Mouse (Mus musculus) liver, embryonic 13.5 days (tissue): Measurements from ENCODE around the gene Vapa. TPM values are rescaled to one million over a fixed set of nuclear protein-coding genes. Genes with fewer than 3 reads are reported as not detected.
"Not testable (repeated sequence)": the region's sequence is repeated elsewhere in the genome, so short reads cannot be mapped to it uniquely, and the experiment has no call there.

ENCODE experiments used
- ATAC-seq: fragments of 200-750 bp; cut with Nextera tagmentation; 2 replicates; pipeline ENCODE4 v1.8.0; 2017; ENCODE audit warnings: low read depth, mild to moderate bottlenecking, moderate number of reproducible peaks, moderate library complexity
- DNase-seq: peaks from one replicate; pipeline ENCODE4 v3.0.0; 2022
- H3K27ac ChIP-seq: fragments of 300-500 bp; sonication (generic); 2 replicates; pipeline ENCODE4 v1.5.1; 2015; ENCODE audit warnings: moderate library complexity, mild to moderate bottlenecking, inconsistent platforms
- H3K27me3 ChIP-seq: fragments of 300-500 bp; sonication (generic); 2 replicates; pipeline ENCODE4 v1.6.1; 2015; ENCODE audit warnings: mild to moderate bottlenecking, inconsistent platforms
- H3K36me3 ChIP-seq: fragments of 300-500 bp; sonication (generic); 2 replicates; pipeline ENCODE4 v1.6.1; 2015; ENCODE audit warnings: mild to moderate bottlenecking, inconsistent platforms
- H3K4me1 ChIP-seq: fragments of 300-500 bp; sonication (generic); replicated peaks from 2 replicates; pipeline ENCODE4 v1.6.1; 2015; ENCODE audit warnings: inconsistent platforms
- H3K4me2 ChIP-seq: fragments of 300-500 bp; sonication (generic); 2 replicates; pipeline ENCODE4 v1.6.1; 2015; ENCODE audit warnings: inconsistent platforms, mild to moderate bottlenecking, moderate library complexity
- H3K4me3 ChIP-seq: fragments of 300-500 bp; sonication (generic); replicated peaks from 2 replicates; pipeline ENCODE4 v1.5.1; 2015; ENCODE audit warnings: mild to moderate bottlenecking, inconsistent platforms
- H3K9ac ChIP-seq: fragments of 300-500 bp; sonication (generic); 2 replicates; pipeline ENCODE4 v1.6.1; 2015; ENCODE audit warnings: mild to moderate bottlenecking, inconsistent platforms
- H3K9me3 ChIP-seq: fragments of 300-500 bp; sonication (generic); replicated peaks from 2 replicates; pipeline ENCODE4 v1.6.1; 2016; ENCODE audit warnings: inconsistent platforms
- WGBS: fragments of 180-500 bp; shearing (Covaris S2); methylation state at CpG from one replicate; pipeline ENCODE4 v1.1.7; 2015; ENCODE audit not compliant: insufficient replicate concordance; 5-methylcytosine and 5-hydroxymethylcytosine counted together
- polyA plus RNA-seq: library from polyadenylated mRNA; unstranded; fragments of >200 nt; fragmentation: Nextera tagmentation; extraction: Ambion mirVana; gene quantifications from 2 replicates; pipeline ENCODE4 v1.2.1, GENCODE M21; 2015

Gene Vapa
- polyA plus RNA-seq, 1 experiment from 2014 or later, result 76.8 TPM

DNA sequence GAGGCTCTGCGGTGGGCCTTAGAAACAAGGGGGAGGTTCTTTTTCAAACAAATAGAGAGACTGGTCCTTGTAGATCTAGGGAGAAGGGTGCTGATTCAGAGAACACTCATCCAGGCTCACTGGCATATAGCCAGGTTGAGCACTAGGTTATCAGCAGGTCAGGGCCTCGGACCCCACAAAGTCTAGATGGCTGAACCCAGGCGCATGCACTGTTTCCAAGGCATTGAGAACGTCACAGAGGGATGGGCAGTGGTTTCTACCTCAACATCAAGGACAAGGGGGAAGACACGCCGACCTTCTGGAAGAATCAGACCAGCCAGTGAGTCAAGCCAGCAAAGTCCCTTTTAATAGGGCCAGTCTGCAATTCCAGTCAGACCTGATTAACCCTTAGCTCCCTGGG is 33.9 kb upstream of the Vapa start:
- no peak overlapping the region for H3K9ac ChIP-seq
- no peak overlapping the region for H3K4me2 ChIP-seq
- H3K27ac ChIP-seq, result no peak overlapping the region
- H3K27me3 ChIP-seq, result no peaks in the 10 kb centered on the region
- DNase-seq (no peak), ATAC-seq (no peak)
- WGBS, result 57% methylated on average over 6 of the region's 6 CpGs
- H3K4me1 ChIP-seq, result no peaks in the 10 kb centered on the region
- H3K36me3 ChIP-seq, result no peaks in the 10 kb centered on the region
- H3K9me3 ChIP-seq, result no peaks in the 10 kb centered on the region
- no peak overlapping the region for H3K4me3 ChIP-seq

DNA sequence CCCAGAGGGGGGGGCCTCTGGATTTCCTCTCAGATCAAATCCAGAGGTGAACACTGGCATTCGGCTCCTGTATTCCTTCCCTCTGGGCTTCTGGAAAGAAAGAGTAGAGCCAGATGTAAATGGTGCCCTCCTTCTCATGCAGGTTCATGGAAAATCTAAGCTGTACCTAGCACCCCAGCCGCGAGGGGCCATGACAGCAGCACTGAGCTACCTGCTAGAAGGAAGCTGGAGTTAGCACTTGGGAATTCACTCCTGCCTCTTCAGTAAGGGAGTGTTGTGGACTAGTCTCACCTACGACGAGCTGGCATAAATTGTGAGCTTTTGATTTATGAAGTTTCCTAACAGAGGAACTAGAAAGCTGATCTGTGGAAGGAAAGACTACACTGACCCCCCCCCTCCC is 30.2 kb upstream of the Vapa start:
- Histone ChIP-seq H3K4me2 (no peak overlapping the region), H3K27ac (no peak overlapping the region), H3K27me3 (no peaks in the 10 kb centered on the region; the same call in 1 of the 2 replicates), H3K9ac (no peak overlapping the region), H3K9me3 (no peaks in the 10 kb centered on the region), H3K36me3 (no peaks in the 10 kb centered on the region), H3K4me1 (no peaks in the 10 kb centered on the region), H3K4me3 (no peak overlapping the region)
- ATAC-seq (no peak), DNase-seq (no peak)
- 70% methylated on average over 5 of the region's 5 CpGs for WGBS

DNA sequence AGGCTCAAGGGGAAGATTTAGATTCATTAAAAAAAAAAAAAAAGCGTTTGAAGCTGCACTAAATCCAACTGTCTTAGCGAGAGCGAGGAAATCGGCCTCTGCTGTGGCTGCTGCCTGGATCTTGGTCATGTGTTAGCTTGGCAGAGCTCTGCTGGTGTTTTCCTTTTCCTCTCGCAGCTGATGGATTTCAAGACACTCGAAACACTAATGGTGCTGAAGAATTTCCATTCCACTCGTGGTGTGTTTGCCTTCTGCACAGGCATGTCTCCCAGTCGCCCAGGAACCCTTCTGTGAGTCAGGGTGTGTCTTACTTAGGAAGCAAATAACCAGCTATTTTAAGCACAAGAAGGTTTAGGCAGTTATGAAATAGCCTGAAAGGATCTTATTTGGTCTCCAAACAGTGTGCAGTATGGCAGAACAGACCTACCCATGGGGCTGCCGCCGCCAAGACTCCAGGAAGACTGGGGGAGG is 29.7 kb upstream of the Vapa start:
- no peaks in the 10 kb centered on the region for H3K9me3 ChIP-seq
- H3K4me1 ChIP-seq, result no peaks in the 10 kb centered on the region
- no peak for ATAC-seq
- DNase-seq, result no peak
- H3K27ac ChIP-seq, result no peak overlapping the region
- no peaks in the 10 kb centered on the region for H3K36me3 ChIP-seq
- 63% methylated on average over 10 of the region's 10 CpGs for WGBS
- H3K27me3 ChIP-seq, result no peaks in the 10 kb centered on the region; the same call in 1 of the 2 replicates
- H3K9ac ChIP-seq, result no peak overlapping the region
- H3K4me2 ChIP-seq, result no peak overlapping the region
- no peak overlapping the region for H3K4me3 ChIP-seq

DNA sequence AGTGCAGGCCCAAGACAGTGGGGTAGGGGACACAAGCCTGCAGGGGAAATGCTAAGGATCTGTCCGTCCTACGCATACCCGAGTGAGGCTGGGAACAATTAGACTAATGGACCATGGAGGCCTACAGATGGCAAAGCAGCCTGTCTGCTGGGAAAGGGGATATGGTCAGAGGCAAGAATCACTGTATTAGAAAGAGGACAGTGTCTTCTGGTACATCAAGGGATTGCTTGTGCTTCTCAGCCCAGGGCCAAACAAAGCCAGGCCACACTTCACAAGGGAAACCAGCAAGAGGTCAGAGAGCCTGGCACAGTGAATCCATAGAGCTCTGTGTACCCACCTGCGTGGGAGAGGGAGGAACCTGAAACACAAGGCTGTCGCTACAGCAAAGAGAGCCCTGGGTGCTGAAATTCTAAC is 29.2 kb upstream of the Vapa start:
- Histone ChIP-seq H3K27ac (no peak overlapping the region), H3K4me3 (no peak overlapping the region), H3K4me1 (no peaks in the 10 kb centered on the region), H3K4me2 (no peak overlapping the region), H3K36me3 (no peaks in the 10 kb centered on the region), H3K27me3 (no peaks in the 10 kb centered on the region; the same call in 1 of the 2 replicates), H3K9ac (no peak overlapping the region), H3K9me3 (no peaks in the 10 kb centered on the region)
- DNase-seq (no peak), ATAC-seq (no peak)
- 71% methylated on average over 5 of the region's 5 CpGs for WGBS

DNA sequence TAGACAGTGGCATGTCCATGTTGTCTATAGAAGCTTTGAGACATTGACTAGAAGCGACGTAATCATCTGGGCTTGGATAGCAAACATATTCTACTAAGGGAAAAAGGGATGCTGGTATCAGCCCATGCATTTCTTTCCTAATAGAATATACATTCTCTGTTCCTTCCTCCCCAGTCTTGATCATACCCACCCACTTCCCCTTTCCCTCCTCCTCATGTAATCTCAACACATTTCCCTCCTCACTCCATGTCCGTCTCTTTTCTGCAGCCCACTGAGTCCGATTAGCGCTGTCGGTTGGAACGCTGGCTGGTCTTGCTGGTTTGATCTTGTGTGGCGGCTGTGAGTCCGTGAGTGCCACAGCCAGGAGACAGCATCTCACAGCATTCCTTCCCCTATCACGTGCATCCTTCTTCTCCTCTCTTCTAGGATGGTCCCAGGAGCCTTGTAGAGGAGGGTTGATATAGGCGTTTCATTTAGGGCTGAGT is 28.4 kb upstream of the Vapa start, which contains the start of gene Txndc2:
TSS of gene Txndc2 (minus strand) at position 435 of the 485 bp plus-strand sequence.
- ATAC-seq (no peak), DNase-seq (no peak)
- no peak within 1 kb of the TSS for H3K27ac ChIP-seq
- H3K9ac ChIP-seq, result no peak within 1 kb of the TSS
- no peaks in the 10 kb centered on the region for H3K4me1 ChIP-seq
- 66% methylated on average over 11 of the region's 11 CpGs for WGBS
- no peak within 1 kb of the TSS for H3K4me2 ChIP-seq
- no peaks in the 10 kb centered on the region for H3K36me3 ChIP-seq
- no peak within 1 kb of the TSS for H3K4me3 ChIP-seq
- no peaks in the 10 kb centered on the region for H3K9me3 ChIP-seq
- H3K27me3 ChIP-seq, result no peaks in the 10 kb centered on the region; the same call in 1 of the 2 replicates

DNA sequence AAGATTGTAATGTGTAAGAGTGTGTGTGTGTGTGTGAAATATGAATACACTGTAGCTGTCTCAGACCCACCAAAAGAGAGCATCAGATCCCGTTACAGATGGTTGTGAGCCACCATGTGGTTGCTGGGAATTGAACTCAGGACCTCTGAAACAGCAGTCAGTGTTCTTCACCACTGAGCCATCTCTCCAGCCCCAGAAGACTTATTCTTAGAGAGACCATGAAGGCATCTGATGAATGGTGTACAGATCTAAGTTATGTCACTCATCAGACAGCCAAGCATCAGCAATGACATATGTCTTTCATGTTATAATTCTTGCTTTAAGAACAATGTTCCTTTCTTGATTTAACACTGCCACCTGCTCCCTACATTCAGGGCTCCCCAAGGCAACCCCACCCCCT is 25.8 kb upstream of the Vapa start:
- H3K4me1 ChIP-seq, result no peaks in the 10 kb centered on the region
- no peaks in the 10 kb centered on the region; the same call in 1 of the 2 replicates for H3K27me3 ChIP-seq
- H3K27ac ChIP-seq, result no peak overlapping the region
- no peak overlapping the region for H3K4me3 ChIP-seq
- H3K36me3 ChIP-seq, result no peaks in the 10 kb centered on the region
- 46% methylated on average over 1 of the region's 1 CpGs for WGBS
- no peak overlapping the region for H3K4me2 ChIP-seq
- ATAC-seq, result no peak
- no peaks in the 10 kb centered on the region for H3K9me3 ChIP-seq
- no peak overlapping the region for H3K9ac ChIP-seq
- DNase-seq, result no peak

DNA sequence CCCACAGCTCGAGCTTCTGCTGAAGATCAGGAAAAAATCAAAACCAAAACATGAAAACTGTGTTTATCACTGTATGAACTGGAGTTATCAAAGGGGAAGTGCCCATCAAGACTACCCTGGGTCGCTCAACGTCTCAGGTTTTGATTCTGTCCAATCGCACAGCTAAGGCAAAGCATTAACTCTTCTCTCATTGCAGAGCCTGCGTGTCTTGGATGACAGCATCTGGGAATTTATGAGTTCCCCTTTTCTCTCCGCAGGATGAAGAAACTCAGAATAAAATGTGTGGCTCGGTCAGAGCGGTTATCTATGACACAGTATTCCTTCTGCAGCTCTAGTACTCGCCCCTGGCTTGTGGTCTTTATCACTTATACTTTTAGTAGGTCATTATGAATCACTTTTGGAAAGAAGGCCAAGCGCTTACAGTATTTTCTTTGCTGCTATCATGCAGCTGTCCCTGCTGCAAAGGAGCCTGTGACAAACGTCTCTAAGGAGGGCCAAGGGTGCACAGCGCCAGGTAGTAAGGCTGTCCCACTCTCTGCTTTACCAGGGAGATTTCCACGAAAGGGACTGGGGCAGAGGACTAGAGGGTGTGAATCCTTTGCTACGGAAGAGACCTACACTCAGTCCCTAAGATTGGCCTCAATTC is 22.5 kb upstream of the Vapa start:
- no peak overlapping the region for H3K4me2 ChIP-seq
- no peak for ATAC-seq
- no peak overlapping the region for H3K4me3 ChIP-seq

DNA sequence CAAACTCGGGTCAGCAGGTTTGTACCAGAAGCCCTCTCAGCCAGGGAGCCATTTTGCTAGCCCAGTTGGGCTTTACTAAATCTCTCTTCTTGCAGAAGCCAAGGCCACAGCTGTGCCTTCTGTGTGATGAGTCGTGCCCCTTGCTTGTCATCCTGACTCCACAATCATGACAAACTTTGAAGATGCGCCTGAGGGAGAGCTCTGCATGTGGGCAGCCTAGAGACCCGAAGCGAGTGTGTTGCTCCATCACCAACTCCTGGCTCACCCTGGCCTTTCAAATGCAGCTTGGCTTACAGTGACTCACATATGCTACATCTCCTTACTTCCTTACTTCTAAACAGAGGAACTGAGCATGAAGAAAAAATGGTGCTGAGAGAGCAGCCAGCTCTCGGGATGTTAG is 16.6 kb upstream of the Vapa start:
- Histone ChIP-seq H3K36me3 (no peaks in the 10 kb centered on the region), H3K9ac (no peak overlapping the region), H3K9me3 (no peaks in the 10 kb centered on the region), H3K4me3 (no peak overlapping the region), H3K27ac (no peak overlapping the region; the same call in 1 of the 2 replicates), H3K27me3 (no peaks in the 10 kb centered on the region), H3K4me1 (no peaks in the 10 kb centered on the region), H3K4me2 (no peak overlapping the region)
- DNase-seq (no peak), ATAC-seq (no peak)
- 66% methylated on average over 6 of the region's 6 CpGs for WGBS

More for the DNA sequence above, 22.5 kb upstream of the Vapa start:
- H3K9ac ChIP-seq, result no peak overlapping the region
- no peaks in the 10 kb centered on the region for H3K36me3 ChIP-seq
- no peak overlapping the region for H3K27ac ChIP-seq
- DNase-seq, result no peak
- H3K27me3 ChIP-seq, result no peaks in the 10 kb centered on the region; the same call in 1 of the 2 replicates
- WGBS, result 22% methylated on average over 14 of the region's 14 CpGs
- no peaks in the 10 kb centered on the region for H3K9me3 ChIP-seq
- H3K4me1 ChIP-seq, result no peaks in the 10 kb centered on the region

DNA sequence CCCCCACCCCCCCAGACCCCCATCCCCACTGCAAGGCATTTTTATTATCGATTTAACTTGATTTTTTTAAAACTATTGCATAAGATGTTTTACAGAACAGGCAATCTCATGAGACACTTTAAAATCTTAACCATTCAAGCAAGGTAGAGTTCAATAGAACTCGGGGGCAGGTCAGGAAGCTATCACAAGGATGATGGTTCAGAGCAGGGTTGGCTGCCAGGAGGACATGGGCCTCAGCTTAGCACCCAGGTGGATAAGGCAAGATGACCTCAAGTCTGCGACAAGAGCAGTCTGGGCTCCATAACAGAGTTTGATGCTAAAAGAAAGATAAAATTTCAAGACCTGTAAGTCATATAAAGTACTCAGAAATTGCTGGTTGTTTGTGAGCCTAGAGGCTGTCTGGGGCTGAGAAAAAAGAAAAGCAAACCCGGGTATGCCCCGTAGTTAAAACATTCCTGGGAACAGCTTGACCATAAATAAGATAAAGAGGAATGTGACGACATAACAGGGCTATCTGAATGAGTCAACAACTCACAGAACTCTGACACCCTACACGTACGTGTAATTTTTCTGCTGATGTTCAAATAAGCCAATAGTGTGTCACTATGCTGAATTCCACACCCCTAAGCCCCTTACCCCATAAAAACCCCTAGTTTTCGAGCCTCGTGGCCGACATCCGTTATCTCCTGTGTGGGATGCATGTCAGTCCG is 15.6 kb upstream of the Vapa start:
- not testable (repeated sequence) for ATAC-seq, DNase-seq, H3K4me1 ChIP-seq, H3K9ac ChIP-seq, H3K27me3 ChIP-seq, H3K4me3 ChIP-seq, H3K27ac ChIP-seq, H3K36me3 ChIP-seq, H3K4me2 ChIP-seq, H3K9me3 ChIP-seq
- WGBS, result 55% methylated on average over 13 of the region's 13 CpGs

DNA sequence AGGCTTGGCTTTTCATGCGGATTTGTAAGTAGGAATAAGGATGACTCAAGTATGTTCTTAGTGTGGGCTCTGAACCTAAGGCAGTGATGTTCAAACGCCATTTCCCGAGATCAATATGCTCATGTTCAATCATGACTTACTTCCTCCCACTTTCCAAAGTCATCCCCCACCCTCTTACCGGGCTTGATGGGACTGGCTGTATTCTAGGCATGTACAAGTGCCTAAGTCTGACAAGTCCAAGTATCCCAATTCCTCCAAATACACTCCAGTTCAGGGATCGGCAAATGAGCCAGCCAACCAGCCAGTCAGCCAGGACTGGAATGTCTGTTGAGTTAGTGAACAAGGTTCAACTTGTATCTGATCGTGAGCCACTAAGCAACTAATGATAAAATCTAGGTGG is 12.9 kb upstream of the Vapa start:
- DNase-seq, result no peak
- 70% methylated on average over 6 of the region's 6 CpGs for WGBS

DNA sequence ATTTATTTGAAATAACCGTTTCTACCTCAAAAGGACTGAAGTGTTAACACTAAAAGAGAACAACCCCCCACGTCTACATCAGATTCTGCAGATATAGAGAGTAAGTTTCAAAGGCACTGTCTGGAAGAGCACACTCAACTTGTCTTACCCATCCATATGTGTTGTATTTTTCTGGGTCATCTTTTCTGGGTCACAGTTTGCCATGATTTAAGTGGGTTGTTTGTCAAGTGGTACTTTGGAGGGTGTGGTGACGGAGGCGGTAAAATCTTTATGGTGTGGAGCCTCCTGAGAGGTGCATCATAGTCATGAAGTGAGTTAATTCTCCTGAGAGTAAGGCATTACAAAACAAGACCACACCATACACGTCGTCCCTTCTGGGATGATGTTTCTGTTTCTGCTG is 12.2 kb upstream of the Vapa start:
- Histone ChIP-seq H3K36me3 (no peaks in the 10 kb centered on the region), H3K4me2 (no peak overlapping the region), H3K27me3 (no peaks in the 10 kb centered on the region), H3K9ac (no peak overlapping the region), H3K4me3 (no peak overlapping the region), H3K27ac (no peak overlapping the region), H3K4me1 (no peaks in the 10 kb centered on the region), H3K9me3 (0 out of 2 replicates have a peak, but pooled peaks cover 6% of the 10 kb centered on the region)
- ATAC-seq, result no peak
- DNase-seq, result no peak
- WGBS, result 73% methylated on average over 6 of the region's 6 CpGs

More for the DNA sequence above, 12.9 kb upstream of the Vapa start:
- ATAC-seq, result no peak
- H3K27me3 ChIP-seq, result no peaks in the 10 kb centered on the region
- no peaks in the 10 kb centered on the region for H3K36me3 ChIP-seq
- H3K4me1 ChIP-seq, result no peaks in the 10 kb centered on the region
- no peak overlapping the region for H3K4me2 ChIP-seq
- 0 out of 2 replicates have a peak, but pooled peaks cover 6% of the 10 kb centered on the region for H3K9me3 ChIP-seq
- no peak overlapping the region for H3K9ac ChIP-seq
- no peak overlapping the region for H3K27ac ChIP-seq
- no peak overlapping the region for H3K4me3 ChIP-seq
